Mouse (Mus musculus) cortical plate, adult 2 months (tissue): ENCODE data around the gene Catspere2. TPM values are rescaled to one million over a fixed set of nuclear protein-coding genes. Genes with fewer than 3 reads are reported as not detected.

Experiments
- H3K27ac ChIP-seq: fragments of 200-500 bp; 2 replicates; pipeline ENCODE4 v1.5.1; 2012; ENCODE audit warnings: low read length, control low read depth, inconsistent platforms; ENCODE audit not compliant: insufficient read depth
- H3K4me1 ChIP-seq: fragments of 200-500 bp; 2 replicates; pipeline ENCODE4 v1.6.1; 2011; ENCODE audit warnings: low read length; ENCODE audit not compliant: control insufficient read depth, insufficient read depth
- H3K4me3 ChIP-seq: fragments of 200-500 bp; 2 replicates; pipeline ENCODE4 v1.5.1; 2011; ENCODE audit warnings: mild to moderate bottlenecking, low read length, control low read depth; ENCODE audit not compliant: insufficient read depth
- CTCF ChIP-seq: fragments of 200-500 bp; IDR thresholded peaks from 2 replicates; pipeline ENCODE4 v1.5.1; 2011; ENCODE audit warnings: mild to moderate bottlenecking, control low read depth, low read length; ENCODE audit not compliant: insufficient read depth; ENCODE audit errors: extremely low read depth
- POLR2A ChIP-seq: fragments of 200-500 bp; IDR thresholded peaks from 2 replicates; pipeline ENCODE4 v1.6.1; 2011; ENCODE audit warnings: mild to moderate bottlenecking, low read length, control low read depth; ENCODE audit not compliant: insufficient read depth; ENCODE audit errors: extremely low read depth
- polyA plus RNA-seq: library from polyadenylated mRNA; depleted of rRNA; stranded (reverse); fragments of >200 nt; gene quantifications from 2 replicates; pipeline ENCODE4 v1.2.3, GENCODE M21; 2012; rRNA removed

Catspere2 gene
- polyA plus RNA-seq, 1 experiment = 2.8 TPM

DNA sequence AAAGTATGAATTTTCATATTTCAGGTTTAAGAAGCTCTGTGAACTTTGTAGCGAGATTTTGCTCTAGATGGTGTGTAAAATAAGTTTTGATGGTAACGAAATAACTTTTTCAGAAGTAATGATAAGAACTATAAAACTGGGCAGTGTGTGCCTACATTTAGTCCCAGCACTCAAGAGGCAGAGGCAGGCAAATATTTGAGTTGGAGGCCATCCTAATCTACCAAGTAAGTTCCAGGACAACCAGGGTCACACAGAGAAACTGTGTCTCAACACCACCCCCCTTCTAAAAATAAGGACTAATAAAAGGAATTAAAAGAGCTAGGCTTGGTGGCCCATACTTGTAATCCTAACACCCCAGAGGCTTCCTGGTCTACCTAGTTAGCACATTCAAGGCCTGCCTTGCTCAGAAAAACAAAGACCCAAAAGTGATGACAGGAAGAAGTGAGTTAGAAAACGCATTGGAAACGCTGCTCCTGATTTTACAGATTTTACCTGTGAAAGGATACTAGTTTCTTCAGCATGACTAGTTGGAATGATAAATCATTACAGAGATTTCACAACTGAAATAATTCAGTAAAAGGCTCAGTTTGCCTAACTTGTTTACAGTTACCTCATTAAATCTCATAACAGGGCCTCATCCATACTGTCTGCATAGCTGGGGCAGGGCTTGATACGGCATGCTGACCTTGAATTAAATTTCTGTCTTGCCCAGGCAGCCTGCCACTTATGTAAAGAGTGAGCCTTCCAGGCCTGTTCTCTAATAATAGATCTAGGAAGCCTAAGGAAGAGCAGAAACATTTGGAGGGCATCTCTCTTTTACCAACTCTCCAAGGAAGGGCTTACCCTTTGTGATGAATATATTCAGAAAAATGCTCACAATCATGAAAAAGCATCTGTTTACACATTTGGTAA is 236.2 kb downstream of the Catspere2 start:
- TF ChIP-seq POLR2A (no peak), CTCF (no peak)
- H3K4me3 ChIP-seq = no peak overlapping the region
- H3K4me1 ChIP-seq = no peaks in the 10 kb centered on the region
- H3K27ac ChIP-seq = no peak overlapping the region; the same call in 1 of the 2 replicates

Other genes with a start within 250 kb of the Catspere2 start
- gene Adss, start 186.9 kb upstream of the Catspere2 start, polyA plus RNA-seq = 56.0 and 60.1 TPM in 2 replicates
- 10.0 and 10.7 TPM in 2 replicates for gene Desi2, start 204.0 kb downstream of the Catspere2 start, polyA plus RNA-seq